Mouse (Mus musculus): Measurements from ENCODE around the gene Fcrl6.
A peak's percentile ranks its signal among the peaks of the same experiment; 100 is the strongest.

Gene Fcrl6

DNA sequence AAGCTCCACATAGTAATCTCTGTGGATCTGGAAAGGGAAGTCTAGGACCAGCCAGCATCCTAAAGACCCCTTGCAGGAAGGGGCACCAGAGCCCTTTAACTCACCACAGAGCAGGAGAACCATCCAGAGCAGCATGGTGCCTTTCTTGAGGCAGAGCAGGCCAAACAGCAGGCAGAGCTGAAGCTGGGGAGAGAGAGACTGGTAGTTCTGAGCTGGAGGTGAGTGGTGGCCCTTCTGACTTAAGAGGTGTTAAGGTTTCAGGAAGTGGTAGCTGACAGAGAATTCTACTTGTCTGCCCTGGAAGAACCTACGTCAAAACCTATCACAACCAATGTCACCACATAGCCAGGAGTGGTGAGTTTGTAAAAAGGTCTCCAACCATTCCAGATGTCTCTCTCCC is at the start of gene Fcrl6:
TSS of gene Fcrl6 (minus strand) at position 226 of the 400 bp plus-strand sequence.
- no peak for DNase-seq (ENCODE audit: low read depth)

DNA sequence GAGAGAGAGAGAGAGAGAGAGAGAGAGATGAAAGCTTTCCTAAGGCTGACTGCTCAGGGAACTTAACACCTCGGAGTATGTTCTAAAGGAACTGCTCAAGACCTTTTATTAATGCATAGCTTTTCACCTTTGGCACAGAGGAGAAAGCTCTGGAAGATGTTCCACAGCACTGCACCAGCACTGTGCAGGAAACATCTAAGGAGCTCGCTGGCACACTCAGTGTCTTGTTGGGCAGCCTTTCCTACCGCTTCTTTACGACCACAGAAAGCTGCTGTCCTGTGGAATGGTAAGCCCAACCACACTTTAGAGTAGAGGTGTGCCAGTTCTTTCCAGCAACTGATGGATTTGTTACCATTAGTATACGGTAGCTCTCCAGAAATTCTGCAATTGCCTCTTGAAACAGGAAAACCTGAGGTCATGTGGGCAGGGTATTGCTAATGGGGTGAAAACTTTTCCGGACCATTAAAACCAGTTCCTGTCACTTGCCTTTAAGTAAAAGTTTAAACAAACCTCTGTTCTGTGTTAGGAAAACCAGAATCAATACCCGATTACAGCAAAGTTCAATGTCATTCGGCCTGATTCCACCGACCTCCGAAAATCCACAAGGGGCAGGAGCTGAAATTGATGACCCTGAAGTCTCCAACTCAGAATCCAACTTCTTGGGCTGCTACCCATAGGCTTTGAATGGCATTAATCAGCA is 49.1 kb upstream of the Fcrl6 start:
- DNase-seq (ENCODE audit: low read depth): no peak

DNA sequence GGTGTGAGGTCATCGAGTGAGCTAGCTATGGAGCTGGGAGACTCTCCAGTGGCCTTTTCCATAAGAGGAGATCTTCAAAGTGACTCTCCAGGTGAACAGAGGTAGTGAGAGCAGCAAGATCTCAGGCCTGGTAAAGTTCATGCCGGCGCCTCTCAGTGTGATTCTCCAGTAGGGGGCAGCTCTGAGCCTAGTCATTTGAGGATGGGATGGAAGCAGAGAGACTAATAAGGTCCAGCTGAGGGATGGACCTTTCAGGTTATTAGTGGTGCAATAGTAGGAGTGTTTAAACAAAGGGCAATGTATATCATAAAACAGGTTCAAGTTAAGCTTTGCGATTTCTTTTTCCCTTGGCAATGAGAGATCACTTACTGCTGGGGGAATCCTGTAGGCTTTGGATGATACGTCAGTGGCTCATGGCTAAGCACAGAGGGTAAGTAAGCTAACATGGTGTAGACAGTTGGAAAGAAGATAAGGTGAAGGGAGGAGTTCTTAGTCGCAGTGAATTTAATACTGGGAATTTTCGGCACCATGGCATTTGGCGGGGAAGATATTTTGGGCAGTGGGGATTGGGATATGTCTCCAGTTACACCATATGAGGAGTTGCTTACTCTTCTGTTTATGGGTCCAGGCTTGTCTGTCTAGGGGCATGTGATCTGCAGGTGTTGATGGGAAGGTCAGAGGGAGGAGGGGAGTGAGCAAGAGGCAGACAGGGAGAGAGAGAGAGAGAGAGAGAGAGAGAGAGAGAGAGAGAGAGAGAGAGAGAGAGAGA is 48.4 kb upstream of the Fcrl6 start:
- DNase-seq (ENCODE audit: low read depth): peak; percentile 58

DNA sequence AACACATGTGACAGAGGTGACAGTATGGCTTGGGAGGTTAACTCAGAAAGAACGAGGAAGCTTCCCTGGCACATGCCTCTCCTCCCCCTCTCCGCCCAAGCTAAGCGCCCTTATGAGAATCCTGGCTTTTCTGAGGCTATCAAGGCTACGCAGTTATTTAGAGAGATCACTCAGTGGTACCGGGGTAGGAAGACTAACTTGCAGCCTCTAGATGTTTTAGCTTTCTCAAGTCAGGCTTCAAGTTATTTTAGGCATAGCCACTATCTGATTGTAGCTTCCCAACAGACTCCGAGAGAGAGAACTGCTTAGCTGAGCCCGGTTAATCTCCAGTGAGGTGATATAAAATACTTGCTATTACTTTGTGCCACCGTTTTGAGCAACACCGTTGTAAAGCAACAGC is 47.0 kb upstream of the Fcrl6 start:
- no peak for DNase-seq (ENCODE audit: low read depth)

DNA sequence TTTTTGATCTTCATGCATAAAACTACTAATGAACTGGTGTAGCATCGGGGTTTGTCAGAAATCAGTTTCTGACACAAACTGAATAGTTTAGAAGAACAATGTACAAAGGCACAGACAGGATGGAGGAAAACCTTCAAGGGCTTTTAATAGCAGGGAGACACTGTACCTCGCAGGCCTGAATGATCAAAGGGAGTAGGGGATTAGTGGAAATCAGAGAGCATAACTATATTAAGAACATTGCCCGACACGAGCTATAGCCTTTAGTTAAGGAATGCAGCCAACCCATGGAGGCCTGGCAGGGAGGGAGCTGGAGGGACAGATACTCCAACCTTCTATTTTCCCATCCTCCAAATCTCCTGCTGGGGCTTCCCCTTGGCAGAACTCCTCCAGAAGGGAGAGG is 44.9 kb upstream of the Fcrl6 start:
- no peak for DNase-seq (ENCODE audit: low read depth)

DNA sequence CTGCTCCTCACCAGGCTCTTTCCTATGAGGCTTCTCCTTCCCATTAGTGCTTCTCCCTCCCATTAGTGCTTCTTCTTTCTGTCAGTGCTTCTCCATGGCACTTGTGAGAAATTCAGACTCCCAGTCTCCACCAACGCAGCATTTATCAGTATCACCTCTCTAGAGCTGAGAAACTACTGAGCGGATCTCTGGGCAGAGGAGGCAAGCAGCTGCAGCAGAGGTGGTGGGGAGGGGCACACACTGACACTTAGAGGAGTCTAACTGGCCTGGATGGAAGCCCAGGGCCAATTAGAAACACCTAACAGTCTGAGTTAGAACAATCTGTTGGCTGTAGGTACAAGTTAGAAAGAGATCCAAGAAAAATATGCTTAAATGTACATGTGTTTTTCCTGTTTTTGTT is 36.4 kb upstream of the Fcrl6 start:
- DNase-seq (ENCODE audit: low read depth): no peak

DNA sequence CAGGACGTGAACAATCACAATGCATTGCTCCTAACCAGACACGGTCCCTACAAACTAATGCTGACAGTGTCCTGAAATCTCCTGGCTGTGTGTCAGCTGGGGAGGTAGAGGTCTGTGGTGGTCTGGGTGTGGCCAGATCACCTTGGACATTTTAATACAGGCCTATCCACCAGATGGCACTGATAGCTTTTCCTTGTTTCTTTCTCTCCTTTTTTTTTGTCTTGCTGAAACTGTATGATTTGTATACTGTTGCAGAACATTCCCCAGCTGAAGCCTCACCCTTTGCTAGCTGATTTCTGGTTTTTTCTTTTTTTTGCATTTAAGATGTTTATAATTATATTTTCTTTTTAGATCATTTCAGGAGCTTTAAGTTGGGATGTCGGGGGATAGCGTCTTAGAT is 35.5 kb upstream of the Fcrl6 start:
- peak; percentile 40 for DNase-seq (ENCODE audit: low read depth)

DNA sequence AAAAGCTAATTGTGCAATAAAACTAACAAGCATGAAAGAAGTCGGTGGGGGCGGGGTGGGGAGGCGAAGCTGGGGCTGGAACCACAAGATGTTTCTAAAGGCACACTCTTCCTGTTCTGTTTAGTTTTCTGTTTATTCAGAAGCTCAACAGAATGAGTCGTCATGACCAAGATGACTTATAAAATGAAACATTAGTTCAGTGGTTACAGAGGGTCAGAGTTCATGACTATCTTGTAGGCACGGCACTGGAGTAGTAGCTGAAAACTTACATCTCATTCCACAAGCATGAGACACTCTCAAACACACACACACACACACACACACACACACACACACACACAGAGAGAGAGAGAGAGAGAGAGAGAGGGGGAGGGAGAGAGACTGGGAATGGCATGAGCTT is 33.9 kb upstream of the Fcrl6 start:
- peak; percentile 89 for DNase-seq (ENCODE audit: low read depth)

DNA sequence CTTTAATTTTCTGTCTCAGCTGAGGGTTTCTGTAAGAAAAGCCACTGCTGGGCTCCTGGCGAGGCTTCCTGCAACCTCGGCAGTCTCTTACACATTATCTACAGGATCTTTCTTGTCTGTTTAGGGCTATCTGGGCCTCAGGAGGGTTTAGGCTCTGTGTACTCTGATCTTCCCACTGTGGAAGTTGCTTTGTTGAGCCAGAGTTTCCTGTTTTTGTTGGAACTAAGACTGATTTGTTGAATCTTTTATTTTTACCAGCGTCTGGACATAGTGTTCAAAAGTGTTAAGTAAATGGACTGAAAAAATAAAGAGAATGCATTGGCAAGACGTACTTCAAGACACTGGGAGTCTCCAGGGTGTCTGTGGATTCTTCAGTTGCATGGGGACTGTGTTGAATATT is 32.9 kb upstream of the Fcrl6 start:
- no peak for DNase-seq (ENCODE audit: low read depth)

DNA sequence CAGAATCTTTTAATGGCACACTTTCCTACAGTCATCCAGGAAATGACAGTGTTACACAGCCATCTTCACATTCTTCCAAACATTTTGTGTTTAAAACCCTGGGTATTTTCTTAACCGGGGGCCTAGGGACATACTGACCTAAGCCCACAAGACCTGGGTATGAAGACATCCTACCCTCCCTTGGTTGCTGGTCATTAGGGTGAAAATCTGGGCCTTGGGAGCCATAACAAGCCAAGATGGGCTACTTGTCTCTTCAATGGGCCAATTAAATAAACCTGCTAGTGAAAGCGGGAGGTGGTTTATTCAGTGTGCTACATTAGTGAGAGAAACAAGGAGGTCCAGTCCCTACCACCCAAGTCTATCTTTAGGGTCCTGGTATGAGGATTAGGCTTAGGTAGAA is 31.8 kb upstream of the Fcrl6 start:
- no peak for DNase-seq (ENCODE audit: low read depth)

DNA sequence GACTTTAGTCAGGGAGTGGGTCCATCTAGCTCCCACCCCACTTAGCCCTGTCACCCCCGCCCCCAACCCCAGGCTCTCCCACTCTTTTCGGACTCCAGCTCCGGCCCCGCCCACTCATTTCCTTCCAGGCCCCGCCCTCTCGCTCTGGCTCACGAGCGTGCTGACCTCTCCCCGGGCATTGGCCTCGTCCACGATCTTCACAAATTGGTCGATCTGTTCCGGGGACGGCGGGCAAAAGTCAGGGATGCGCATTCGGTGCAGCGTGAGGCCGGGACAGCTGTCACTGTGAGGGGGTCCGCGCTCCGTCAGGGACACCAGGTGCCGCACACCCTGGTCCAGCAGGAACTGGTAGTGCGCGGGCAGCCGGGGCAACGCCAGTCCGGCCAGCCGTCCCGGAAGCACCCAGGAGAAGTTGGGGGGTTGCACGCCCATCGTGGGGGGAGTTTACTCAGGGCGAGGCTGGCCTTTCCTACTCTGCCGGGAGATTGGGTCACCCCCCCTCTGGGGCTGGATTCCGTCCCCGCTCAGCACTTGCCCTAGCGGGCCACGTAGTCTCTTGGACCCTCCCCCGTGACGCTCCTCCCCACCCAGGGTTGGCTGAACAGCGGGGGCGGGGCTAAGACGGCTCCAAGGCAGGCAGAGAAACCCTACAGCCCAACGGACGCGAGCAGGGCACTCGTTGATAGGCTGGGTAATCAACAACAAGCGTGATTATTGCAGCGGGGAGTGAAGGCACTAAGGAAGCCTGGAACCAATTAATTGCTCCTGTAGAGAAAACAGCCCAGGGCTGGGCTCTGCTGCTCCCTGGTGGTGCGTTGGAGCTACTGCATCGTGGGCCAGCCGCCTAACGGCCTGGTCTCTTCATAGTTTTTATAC is 30.3 kb upstream of the Fcrl6 start, which contains the start of gene Dusp23:
TSS of gene Dusp23 (minus strand) at position 512 of the 876 bp plus-strand sequence.
- DNase-seq (ENCODE audit: low read depth): peak; percentile 99

DNA sequence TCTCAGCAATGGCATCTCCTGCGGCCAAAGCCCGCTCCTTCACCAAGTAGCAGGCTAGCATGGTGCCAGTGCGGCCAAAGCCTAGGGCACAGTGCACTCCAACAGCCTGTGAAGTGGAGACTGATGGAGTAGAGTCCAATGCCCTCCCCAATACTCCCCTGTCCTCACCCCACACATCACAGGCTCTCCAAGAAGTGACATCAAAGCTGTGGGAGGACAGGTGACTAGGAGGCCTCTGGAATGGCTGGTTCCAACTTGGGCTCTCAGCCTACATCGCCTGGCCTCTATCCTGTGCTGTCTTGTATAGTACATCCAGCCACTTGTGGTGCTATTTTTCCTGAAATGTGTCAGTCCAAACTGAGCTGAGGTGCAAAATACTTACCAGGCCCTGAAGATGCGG is 29.4 kb upstream of the Fcrl6 start:
- DNase-seq (ENCODE audit: low read depth): no peak

DNA sequence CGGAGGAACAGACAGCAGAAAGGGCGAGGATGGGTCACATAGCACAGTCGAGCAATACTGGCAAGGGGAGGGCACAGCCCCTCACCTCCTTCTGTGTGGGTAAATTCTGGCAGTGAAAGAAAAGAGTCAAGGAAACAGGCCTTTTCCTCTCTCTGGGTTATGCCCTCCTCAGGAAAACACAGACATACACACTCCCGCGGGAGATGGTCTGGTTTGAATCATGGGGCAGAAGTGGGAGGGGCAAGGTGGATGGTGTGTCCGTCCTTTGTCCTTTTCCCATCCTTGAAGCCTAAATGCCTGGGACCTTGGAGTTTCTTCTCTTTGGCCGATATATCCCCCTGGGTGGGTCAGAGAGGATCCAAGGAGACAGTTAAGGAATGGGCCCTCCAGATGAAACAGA is 27.5 kb upstream of the Fcrl6 start:
- DNase-seq (ENCODE audit: low read depth): no peak

DNA sequence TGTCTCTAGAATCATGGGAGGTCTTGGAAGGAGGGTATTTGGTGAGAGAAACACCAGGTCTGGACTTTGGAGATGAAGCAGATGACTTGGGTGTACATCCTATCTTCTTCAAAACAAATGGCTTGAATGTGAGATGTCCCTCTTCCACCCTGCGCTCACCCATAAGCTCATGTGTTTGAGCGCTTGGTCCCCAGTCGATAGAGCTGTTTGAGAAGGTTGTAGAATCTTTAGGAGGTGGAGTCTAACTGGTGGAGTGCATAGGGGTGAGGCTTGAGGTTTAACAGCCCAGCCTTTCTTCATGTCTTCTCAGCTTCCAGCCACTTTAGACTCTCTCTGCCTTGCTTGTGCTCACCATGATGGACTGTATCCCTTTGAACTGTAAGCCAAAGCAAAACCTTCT is 24.0 kb upstream of the Fcrl6 start:
- DNase-seq (ENCODE audit: low read depth): no peak

DNA sequence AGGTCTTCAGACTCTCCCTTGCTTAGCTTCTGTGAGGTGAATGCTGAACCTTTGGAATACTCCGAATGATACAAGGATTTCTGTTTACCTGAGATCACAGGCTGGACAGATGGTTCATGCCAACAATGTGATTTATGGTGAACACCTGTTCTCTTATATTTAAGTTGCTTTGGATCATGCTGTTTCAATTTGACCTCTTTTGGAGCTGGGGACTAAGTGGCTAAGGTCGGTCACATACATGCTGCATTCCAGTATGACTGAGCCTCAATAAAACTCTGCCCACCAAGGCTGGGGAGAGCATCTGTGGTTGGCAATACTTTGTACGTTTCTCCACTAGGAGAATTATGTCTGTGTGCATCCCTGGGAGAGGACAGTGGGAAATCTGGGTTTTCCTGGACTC is 21.7 kb upstream of the Fcrl6 start:
- DNase-seq (ENCODE audit: low read depth): no peak

DNA sequence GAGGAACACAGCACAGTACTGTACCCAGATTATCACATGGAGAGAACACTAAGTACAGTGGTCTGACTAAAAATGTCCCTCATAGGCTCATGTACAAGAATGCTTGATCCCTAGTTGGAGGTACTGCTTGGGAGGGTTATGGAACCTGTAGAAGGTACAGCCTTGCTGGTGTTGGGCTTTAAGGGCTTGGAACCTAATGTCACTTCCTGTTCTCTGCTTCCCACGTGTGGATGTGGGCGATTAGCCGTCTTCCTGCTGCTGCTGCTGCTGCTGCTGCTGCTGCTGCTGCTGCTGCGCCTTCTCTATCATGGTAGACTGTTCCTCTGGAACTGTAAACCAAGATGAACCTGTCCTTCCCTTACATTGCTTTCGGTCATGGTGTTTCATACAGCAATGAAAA is 21.2 kb upstream of the Fcrl6 start:
- DNase-seq (ENCODE audit: low read depth): no peak

DNA sequence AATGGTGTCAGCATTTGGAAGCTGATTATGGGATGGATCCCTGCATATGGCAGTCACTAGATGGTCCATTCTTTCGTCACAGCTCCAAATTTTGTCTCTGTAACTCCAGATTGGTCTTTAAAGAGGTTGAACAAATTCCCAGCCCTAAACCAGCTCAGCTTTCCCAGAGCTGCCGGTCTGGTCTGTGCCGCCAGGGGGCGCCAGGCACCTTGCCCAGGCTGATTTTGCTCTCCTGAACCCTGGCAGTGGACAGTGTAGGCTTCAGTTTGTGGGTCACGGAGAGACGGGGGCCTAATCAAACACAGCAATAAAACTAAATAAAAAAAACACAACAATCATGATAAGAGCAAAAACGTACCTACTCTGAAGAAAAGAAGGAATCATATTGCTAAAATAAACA is 16.9 kb upstream of the Fcrl6 start:
- DNase-seq (ENCODE audit: low read depth): peak; percentile 63

DNA sequence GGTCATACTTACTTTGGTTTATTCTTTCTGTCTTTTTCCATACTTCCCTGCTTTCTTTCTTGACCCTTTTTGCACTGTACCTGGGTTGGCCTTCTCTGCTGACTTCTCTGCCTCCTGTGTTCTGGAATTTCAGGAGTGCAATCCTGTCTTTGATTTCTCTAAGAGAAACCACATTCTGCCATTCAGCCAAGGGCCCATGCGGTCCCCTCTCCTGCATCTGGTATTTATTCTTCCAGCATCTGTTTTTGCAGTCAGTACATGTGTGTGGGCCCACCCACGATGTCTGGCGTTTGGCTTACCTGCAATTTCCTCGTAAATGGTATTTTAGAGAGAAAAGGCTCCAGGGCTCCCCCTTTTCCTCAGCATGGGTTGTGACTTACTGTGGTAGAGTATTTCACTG is 15.8 kb upstream of the Fcrl6 start:
- no peak for DNase-seq (ENCODE audit: low read depth)

DNA sequence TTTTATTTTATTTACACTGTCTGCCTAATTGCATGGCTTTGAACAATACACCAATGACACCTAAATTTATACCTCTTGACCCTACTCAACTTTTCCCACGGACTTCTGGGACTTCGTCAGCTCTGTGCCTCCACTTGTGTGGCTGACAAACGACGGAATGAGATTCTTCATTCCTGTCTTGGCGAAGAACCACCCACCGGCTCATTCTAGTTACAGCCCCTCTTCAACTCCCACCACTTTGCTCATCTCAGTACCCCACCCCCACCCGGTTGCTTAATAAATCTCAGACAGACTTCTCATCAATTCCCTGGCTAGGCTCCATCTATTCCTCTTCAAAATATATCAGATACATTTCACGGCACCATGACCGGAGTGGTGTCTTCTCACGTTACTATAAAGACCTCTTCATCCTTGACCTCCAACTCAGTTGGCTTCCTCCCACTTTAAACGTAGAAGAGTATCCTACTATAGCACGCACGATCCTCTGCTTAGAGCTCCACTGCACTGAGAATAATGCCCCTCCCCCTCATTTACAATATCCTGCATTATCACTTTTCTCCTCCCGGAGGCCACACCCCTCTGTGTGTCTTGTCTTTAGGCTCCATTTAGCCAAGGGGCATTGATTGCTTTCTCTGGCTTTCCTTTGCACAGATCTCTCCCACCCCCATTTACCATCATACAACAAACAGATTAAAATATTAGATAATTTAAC is 15.2 kb upstream of the Fcrl6 start:
- no peak for DNase-seq (ENCODE audit: low read depth)

DNA sequence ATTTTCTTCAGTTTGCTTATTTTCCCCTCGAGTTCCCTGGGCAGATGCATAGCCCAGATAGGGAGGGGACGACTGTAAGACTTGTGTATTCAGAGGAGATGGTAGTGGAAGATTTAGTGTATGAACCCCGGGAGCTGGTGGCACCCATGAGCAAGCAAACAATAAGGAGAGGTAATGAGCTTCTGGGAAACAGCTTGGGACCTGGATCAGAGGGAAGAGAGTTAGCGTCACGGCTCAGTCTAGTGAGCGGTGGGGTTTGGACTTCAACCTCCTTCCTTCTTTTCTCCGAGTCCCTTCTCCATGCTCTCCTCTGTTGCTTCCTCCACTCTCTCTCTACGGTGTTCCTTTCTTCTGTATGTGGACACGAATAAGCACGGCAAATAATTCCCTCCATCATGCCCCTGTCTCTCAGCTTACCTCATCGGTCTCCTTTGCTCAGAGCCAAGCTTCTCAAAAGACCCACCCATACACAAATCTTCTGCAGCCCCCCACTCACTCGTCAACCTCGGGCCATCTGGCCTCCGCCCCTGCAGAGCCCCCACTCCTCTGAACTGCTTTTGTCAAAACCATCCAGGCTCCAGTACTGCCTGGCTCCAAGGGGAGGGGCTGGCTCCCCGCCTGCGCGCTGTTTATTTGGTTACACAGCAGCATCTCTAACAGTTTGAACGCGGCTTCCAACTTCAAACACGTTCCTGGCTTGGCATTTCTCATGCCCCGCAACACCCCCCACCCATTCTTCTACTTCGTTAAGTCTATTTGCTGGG is 14.4 kb upstream of the Fcrl6 start:
- DNase-seq (ENCODE audit: low read depth): no peak

DNA sequence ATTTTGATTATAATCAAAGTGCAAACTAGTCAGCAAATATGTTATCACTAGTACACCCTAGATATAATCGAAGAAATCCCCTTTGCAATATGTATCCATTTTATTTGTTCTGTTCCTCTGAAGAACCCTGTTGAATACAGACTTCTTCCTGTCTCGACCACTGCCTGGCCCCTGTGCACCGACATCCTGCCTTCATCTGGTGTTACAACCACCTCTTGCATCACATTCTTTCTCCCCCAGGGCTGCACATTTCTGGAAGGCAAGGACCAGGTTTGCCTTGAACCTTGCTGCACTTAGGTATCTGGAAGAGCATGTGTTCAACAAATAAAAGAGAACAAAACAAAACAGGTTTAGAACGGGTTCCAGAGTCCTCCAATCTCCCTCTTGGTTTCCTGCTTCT is 13.1 kb upstream of the Fcrl6 start:
- peak; percentile 27 for DNase-seq (ENCODE audit: low read depth)

Measured in 416B (cell line).